ENCODE assay signal across 10 mouse cellular contexts in the genomic region with DNA sequence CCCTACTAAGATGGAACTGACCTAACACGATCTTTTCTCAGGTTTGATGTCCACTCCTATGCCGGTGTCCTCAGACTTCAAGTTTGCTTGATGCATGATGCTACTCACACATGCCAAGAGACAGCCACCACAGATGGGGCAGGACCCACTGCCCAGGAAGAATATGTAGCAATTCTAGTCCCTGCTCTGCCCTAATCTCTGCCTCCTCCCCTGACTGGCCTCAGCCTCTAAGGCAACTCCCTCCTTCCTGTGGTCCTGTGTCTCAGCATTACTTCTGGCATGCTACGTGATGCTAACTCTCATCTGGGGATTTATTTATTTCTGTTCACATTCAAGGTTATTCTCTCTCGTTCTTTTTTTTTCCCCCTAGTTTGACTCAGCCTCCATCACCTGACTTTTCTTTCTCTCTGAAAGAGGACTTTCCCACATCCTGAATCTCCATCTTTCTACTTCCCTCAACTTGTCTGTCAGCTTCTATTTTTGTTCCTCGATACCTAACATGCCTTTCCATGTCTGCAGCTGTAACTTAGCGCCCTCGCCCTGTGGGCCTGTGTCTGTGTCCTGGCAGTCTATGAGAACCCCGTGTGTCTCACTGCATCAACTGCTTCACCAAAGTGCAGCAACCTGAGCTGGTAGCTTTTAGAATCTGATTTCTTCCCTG.
DNase-seq lines count a peak whose midpoint lies in the region; ATAC-seq and TF ChIP-seq lines count a peak whose summit lies in the region.
"Had no signal": no experiment of that assay in that cellular context is flagged by ENCODE, and none has a peak within 500 bp of the region (broad histone marks: within the 10 kb centered on the region; RNA-seq: fewer than 3 reads in every experiment).

No protein-coding gene starts in this region.

- H3K4me2 ChIP-seq in liver, postnatal 0 days (ENCODE audit: low read depth, low read length) = peak overlapping the region; percentile 70
- no peak overlapping the region for H3K4me2 ChIP-seq in midbrain, embryonic 11.5 days
- H3K4me2 ChIP-seq: hindbrain, embryonic 15.5 days; limb, embryonic 15.5 days had no signal

- DNase-seq in layer of hippocampus, adult 9-11 months = peak; percentile 32
- DNase-seq in layer of hippocampus, postnatal 25 days (ENCODE audit: extremely low spot score in 1 of 2, low spot score in 1 of 2) = no peak
- no peak for DNase-seq in liver, postnatal 0 days
- DNase-seq in midbrain, embryonic 11.5 days (ENCODE audit: low spot score, missing footprints) = no peak
- DNase-seq in cerebellum, adult 18-20 months = no peak

- peak overlapping the region; percentile 42 for H3K27ac ChIP-seq in bone marrow, adult 2 months (ENCODE audit: control insufficient read depth, insufficient read depth, low read depth, low read length, poor library complexity)
- H3K27ac ChIP-seq in liver, postnatal 0 days (ENCODE audit: low read depth) = peak overlapping the region; percentile 62
- no peak overlapping the region for H3K27ac ChIP-seq in midbrain, embryonic 11.5 days (ENCODE audit: low read depth, low read length)
- H3K27ac ChIP-seq: forebrain, embryonic 10.5 days; hindbrain, embryonic 15.5 days; limb, embryonic 15.5 days had no signal

- no peak for TF ChIP-seq EP300 in liver, postnatal 0 days (IDR thresholded peaks at IDR 0.05; ENCODE audit: low read depth)

- TF ChIP-seq CTCF in bone marrow, adult 2 months (IDR thresholded peaks at IDR 0.05; ENCODE audit: control insufficient read depth, insufficient read depth, low read length) = peak; percentile 26; the same call in 1 of the 2 replicates
- peak; percentile 18; the same call in 1 of the 2 replicates for TF ChIP-seq CTCF in liver, postnatal 0 days (IDR thresholded peaks at IDR 0.05; ENCODE audit: low read depth)

- H3K36me3 ChIP-seq in liver, postnatal 0 days (replicated peaks; ENCODE audit: insufficient read depth, low read length) = peaks cover 26% of the 10 kb centered on the region
- H3K36me3 ChIP-seq in midbrain, embryonic 11.5 days (ENCODE audit: control insufficient read depth, insufficient read depth, low read length) = no peaks in the 10 kb centered on the region
- H3K36me3 ChIP-seq: forebrain, embryonic 10.5 days; hindbrain, embryonic 15.5 days; limb, embryonic 15.5 days had no signal

- peak overlapping the region; percentile 46 for H3K4me3 ChIP-seq in bone marrow, adult 2 months (replicated peaks; ENCODE audit: control insufficient read depth, low read depth, low read length)
- peak overlapping the region; percentile 53 for H3K4me3 ChIP-seq in liver, postnatal 0 days (ENCODE audit: low read depth, low read length)
- H3K4me3 ChIP-seq in midbrain, embryonic 11.5 days (ENCODE audit: low read depth, low read length) = no peak overlapping the region
- H3K4me3 ChIP-seq: forebrain, embryonic 10.5 days; hindbrain, embryonic 15.5 days; limb, embryonic 15.5 days had no signal

- H3K9me3 ChIP-seq in liver, postnatal 0 days (ENCODE audit: low read length) = no peaks in the 10 kb centered on the region
- no peaks in the 10 kb centered on the region for H3K9me3 ChIP-seq in midbrain, embryonic 11.5 days (ENCODE audit: control insufficient read depth, low read length)
- H3K9me3 ChIP-seq: forebrain, embryonic 10.5 days; hindbrain, embryonic 15.5 days; limb, embryonic 15.5 days had no signal

- 20% methylated on average over 8 of the region's 8 CpGs for WGBS in bone marrow, adult 2 months
- 37% methylated on average over 8 of the region's 8 CpGs for WGBS in liver, postnatal 0 days (ENCODE audit: insufficient replicate concordance)
- WGBS in midbrain, embryonic 11.5 days = 82% methylated on average over 8 of the region's 8 CpGs

- peak; percentile 58 for ATAC-seq in granulocyte monocyte progenitor cell, adult 5-6 weeks (replicated peaks; ENCODE audit: poor library complexity, severe bottlenecking)
- ATAC-seq in liver, postnatal 0 days = no peak
- no peak for ATAC-seq in midbrain, embryonic 11.5 days (ENCODE audit: low FRiP score)

- H3K9ac ChIP-seq in liver, postnatal 0 days (replicated peaks) = peak overlapping the region; percentile 57; the same call in 1 of the 2 replicates
- no peak overlapping the region for H3K9ac ChIP-seq in midbrain, embryonic 11.5 days (ENCODE audit: low read length)
- H3K9ac ChIP-seq: hindbrain, embryonic 15.5 days; limb, embryonic 15.5 days had no signal

- TF ChIP-seq POLR2A in bone marrow, adult 2 months (IDR thresholded peaks at IDR 0.05; ENCODE audit: borderline replicate concordance, control insufficient read depth, low read depth, low read length) = no peak

- no peaks in the 10 kb centered on the region for H3K27me3 ChIP-seq in liver, postnatal 0 days (ENCODE audit: insufficient read depth, low read length)
- no peaks in the 10 kb centered on the region for H3K27me3 ChIP-seq in midbrain, embryonic 11.5 days (ENCODE audit: control insufficient read depth, insufficient read depth, low read length)
- H3K27me3 ChIP-seq: hindbrain, embryonic 15.5 days; limb, embryonic 15.5 days had no signal

- peaks cover 4% of the 10 kb centered on the region for H3K4me1 ChIP-seq in bone marrow, adult 2 months (ENCODE audit: control insufficient read depth, insufficient read depth, low read length)
- peaks cover 9% of the 10 kb centered on the region; the same call in 1 of the 2 replicates for H3K4me1 ChIP-seq in liver, postnatal 0 days (ENCODE audit: insufficient read depth)
- H3K4me1 ChIP-seq in midbrain, embryonic 11.5 days (ENCODE audit: control insufficient read depth, insufficient read depth, low read length) = no peaks in the 10 kb centered on the region
- H3K4me1 ChIP-seq: hindbrain, embryonic 15.5 days had no signal
